8 mouse cellular contexts compared by ENCODE assay signal in genomic region chr5:109558404-109559160, GRCm38 (mm10). TPM values are rescaled to one million over a fixed set of nuclear protein-coding genes. Genes with fewer than 3 reads are reported as not detected.
DNase-seq lines count a peak whose midpoint lies in the region; ATAC-seq and TF ChIP-seq lines count a peak whose summit lies in the region.

Gene Crlf2, minus strand, starts transcription at chr5:109558993.

- under 1% methylated on average over 71 of the region's 73 CpGs for WGBS in hindbrain, embryonic 10.5 days
- WGBS in lung, postnatal 0 days: under 1% methylated on average over 41 of the region's 73 CpGs

- H3K27me3 ChIP-seq in hindbrain, embryonic 10.5 days (ENCODE audit: insufficient read depth, poor library complexity, severe bottlenecking): no peaks in the 10 kb centered on the region
- no peaks in the 10 kb centered on the region for H3K27me3 ChIP-seq in lung, postnatal 0 days (replicated peaks; ENCODE audit: insufficient read depth, low read length)

- H3K9me3 ChIP-seq in hindbrain, embryonic 10.5 days: peaks cover 60% of the 10 kb centered on the region
- 0 out of 2 replicates have a peak, but pooled peaks cover under 1% of the 10 kb centered on the region for H3K9me3 ChIP-seq in lung, postnatal 0 days (ENCODE audit: low read length)

- no peak for TF ChIP-seq EP300 in lung, postnatal 0 days (IDR thresholded peaks at IDR 0.05)

- ATAC-seq in frontal cortex, adult (ENCODE audit: low TSS enrichment): peak; percentile 62
- ATAC-seq in lung, postnatal 0 days: peak; percentile 51

- H3K4me1 ChIP-seq in hindbrain, embryonic 10.5 days (replicated peaks): no peaks in the 10 kb centered on the region
- H3K4me1 ChIP-seq in lung, postnatal 0 days (ENCODE audit: insufficient read depth, low read depth, low read length): no peaks in the 10 kb centered on the region

- peaks cover 22% of the 10 kb centered on the region for H3K36me3 ChIP-seq in hindbrain, embryonic 10.5 days
- no peaks in the 10 kb centered on the region for H3K36me3 ChIP-seq in lung, postnatal 0 days (ENCODE audit: insufficient read depth, low read length)

- H3K27ac ChIP-seq in hindbrain, embryonic 10.5 days: peak within 1 kb of the TSS; percentile 92
- H3K27ac ChIP-seq in lung, postnatal 0 days (ENCODE audit: low read length): peak within 1 kb of the TSS; percentile 90

- H3K9ac ChIP-seq in lung, postnatal 0 days (replicated peaks; ENCODE audit: low read depth): peak within 1 kb of the TSS; percentile 43; the same call in 1 of the 2 replicates

- no peak for TF ChIP-seq CTCF in lung, postnatal 0 days (IDR thresholded peaks at IDR 0.05)

- peak within 1 kb of the TSS; percentile 70 for H3K4me3 ChIP-seq in hindbrain, embryonic 10.5 days
- H3K4me3 ChIP-seq in lung, postnatal 0 days (ENCODE audit: low read depth, low read length): peak within 1 kb of the TSS; percentile 67

- peak; percentile 95 for DNase-seq in MN1 (ENCODE audit: low spot score)
- DNase-seq in cerebellum, adult 9-10 months: peak; percentile 98
- DNase-seq in hindbrain, embryonic 10.5 days (ENCODE audit: low spot score): peak; percentile 90
- peak; percentile 97 for DNase-seq in layer of hippocampus, adult 9-11 months
- DNase-seq in lung, postnatal 0 days (ENCODE audit: low spot score): peak; percentile 98
- DNase-seq in ovary, postnatal 14 days (ENCODE audit: low spot score): peak; percentile 89
- peak; percentile 93 for DNase-seq in thymus, postnatal 14 days

- H3K4me2 ChIP-seq in lung, postnatal 0 days (replicated peaks; ENCODE audit: low read depth, low read length): peak within 1 kb of the TSS; percentile 60

RNA-seq across cellular contexts. Expression of gene Crlf2, which starts in this region (rescaled TPM):
- polyA plus RNA-seq in hindbrain, embryonic 10.5 days (2016; fragmentation: Nextera tagmentation; extraction: Ambion mirVana): 4.0 and 6.5 TPM in 2 replicates
- polyA plus RNA-seq in lung, postnatal 0 days (2015; fragmentation: Nextera tagmentation; extraction: Ambion mirVana): 28.6 and 34.4 TPM in 2 replicates

Comparison
In these comparisons a context has a peak if more than half of its experiments do, and no peak if none do; other contexts are left out.
1. Peak in every context shown above with its lines: DNase-seq, ATAC-seq, H3K4me3 ChIP-seq and H3K27ac ChIP-seq.